Mouse (Mus musculus) kidney, postnatal 10 days (tissue): ENCODE measurements around the gene Slc12a9.

Experiments used
- DNase-seq: peaks from one replicate; pipeline ENCODE4 v3.0.0; 2021; ENCODE audit warnings: mixed read lengths

Gene Slc12a9

GRCm38 (mm10) chr5:137307071-137307912 lies 26.1 kb downstream of the Slc12a9 start, which contains the start of gene Srrt:
TSS of gene Srrt (minus strand) at chr5:137307674.
- DNase-seq = peak; percentile 95

- no peak for DNase-seq
These were observed 26.9 kb downstream of the Slc12a9 start for GRCm38 (mm10) chr5:137306439-137307005.

GRCm38 (mm10) chr5:137305822-137306221 lies 27.6 kb downstream of the Slc12a9 start:
- DNase-seq = no peak

- DNase-seq = no peak
These were observed 28.6 kb downstream of the Slc12a9 start for GRCm38 (mm10) chr5:137304816-137305215.

- no peak for DNase-seq
These were observed 29.2 kb downstream of the Slc12a9 start for GRCm38 (mm10) chr5:137304165-137304564.

- no peak for DNase-seq
These were observed 29.8 kb downstream of the Slc12a9 start for GRCm38 (mm10) chr5:137303609-137304008.

GRCm38 (mm10) chr5:137301253-137301652 lies 32.1 kb downstream of the Slc12a9 start:
- DNase-seq = peak; percentile 64

- no peak for DNase-seq
These were observed 34.2 kb downstream of the Slc12a9 start for GRCm38 (mm10) chr5:137299240-137299639.

GRCm38 (mm10) chr5:137297126-137297525 lies 36.3 kb downstream of the Slc12a9 start:
- DNase-seq = no peak

GRCm38 (mm10) chr5:137295712-137296111 lies 37.7 kb downstream of the Slc12a9 start:
- no peak for DNase-seq

GRCm38 (mm10) chr5:137295296-137295695 lies 38.1 kb downstream of the Slc12a9 start:
- DNase-seq = no peak

- no peak for DNase-seq
These were observed 38.7 kb downstream of the Slc12a9 start for GRCm38 (mm10) chr5:137294744-137295093.

GRCm38 (mm10) chr5:137293839-137294743 lies 39.3 kb downstream of the Slc12a9 start, which contains the start of gene Ufsp1:
TSS of gene Ufsp1 (plus strand) at chr5:137294629.
- peak; percentile 97 for DNase-seq

GRCm38 (mm10) chr5:137293282-137293681 lies 40.1 kb downstream of the Slc12a9 start:
- DNase-seq = peak; percentile 90

GRCm38 (mm10) chr5:137291381-137291926 lies 41.9 kb downstream of the Slc12a9 start:
- no peak for DNase-seq

GRCm38 (mm10) chr5:137290677-137291076 lies 42.7 kb downstream of the Slc12a9 start:
- DNase-seq = peak; percentile 84

GRCm38 (mm10) chr5:137289591-137290365 lies 43.6 kb downstream of the Slc12a9 start:
- DNase-seq = no peak

- DNase-seq = peak; percentile 64
These were observed 44.4 kb downstream of the Slc12a9 start for GRCm38 (mm10) chr5:137288999-137289470.

- DNase-seq = peak; percentile 50
These were observed 45.2 kb downstream of the Slc12a9 start for GRCm38 (mm10) chr5:137287953-137288743.

- peak; percentile 43 for DNase-seq
These were observed 46.1 kb downstream of the Slc12a9 start, which contains the start of gene Ache for GRCm38 (mm10) chr5:137287032-137287952. TSS of gene Ache (plus strand) at chr5:137287519.
